Mouse (Mus musculus) thymus, postnatal 14 days (tissue): Measurements from ENCODE around the gene Epha4.

Source experiments
- DNase-seq: peaks from one replicate; pipeline ENCODE4 v3.0.0; 2021

Gene Epha4

GRCm38 (mm10) chr1:77512059-77512407 is 2.9 kb downstream of the Epha4 start:
- no peak for DNase-seq

GRCm38 (mm10) chr1:77511372-77512058 is 3.4 kb downstream of the Epha4 start:
- DNase-seq = no peak

- no peak for DNase-seq
Measured at GRCm38 (mm10) chr1:77510623-77511022, 4.3 kb downstream of the Epha4 start.

GRCm38 (mm10) chr1:77506856-77507200 is 8.1 kb downstream of the Epha4 start:
- DNase-seq = no peak

GRCm38 (mm10) chr1:77506038-77506855 is 8.6 kb downstream of the Epha4 start:
- no peak for DNase-seq

- DNase-seq = no peak
Measured at GRCm38 (mm10) chr1:77505263-77505662, 9.6 kb downstream of the Epha4 start.

GRCm38 (mm10) chr1:77504813-77505212 is 10.1 kb downstream of the Epha4 start:
- no peak for DNase-seq

GRCm38 (mm10) chr1:77503711-77504181 is 11.1 kb downstream of the Epha4 start:
- DNase-seq = no peak

- no peak for DNase-seq
Measured at GRCm38 (mm10) chr1:77502554-77503119, 12.3 kb downstream of the Epha4 start.

GRCm38 (mm10) chr1:77501363-77501933 is 13.4 kb downstream of the Epha4 start:
- DNase-seq = no peak

- no peak for DNase-seq
Measured at GRCm38 (mm10) chr1:77497506-77497905, 17.4 kb downstream of the Epha4 start.

- no peak for DNase-seq
Measured at GRCm38 (mm10) chr1:77496468-77497181, 18.3 kb downstream of the Epha4 start.

GRCm38 (mm10) chr1:77495790-77496158 is 19.1 kb downstream of the Epha4 start:
- DNase-seq = no peak

GRCm38 (mm10) chr1:77495030-77495789 is 19.7 kb downstream of the Epha4 start:
- no peak for DNase-seq

- DNase-seq = no peak
Measured at GRCm38 (mm10) chr1:77493841-77494635, 20.9 kb downstream of the Epha4 start.

GRCm38 (mm10) chr1:77490166-77490565 is 24.7 kb downstream of the Epha4 start:
- no peak for DNase-seq

- DNase-seq = no peak
Measured at GRCm38 (mm10) chr1:77489387-77489786, 25.5 kb downstream of the Epha4 start.

- no peak for DNase-seq
Measured at GRCm38 (mm10) chr1:77487856-77488462, 26.9 kb downstream of the Epha4 start.

- DNase-seq = no peak
Measured at GRCm38 (mm10) chr1:77484766-77485596, 29.9 kb downstream of the Epha4 start.

GRCm38 (mm10) chr1:77475808-77476413 is 39.0 kb downstream of the Epha4 start:
- DNase-seq = no peak
